Mouse (Mus musculus): ENCODE measurements around the gene Reep3.

- no peak for TF ChIP-seq CTCF (IDR thresholded peaks at IDR 0.05; ENCODE audit: borderline replicate concordance, control insufficient read depth, extremely low read depth, insufficient read depth, low read length, poor library complexity)
- no peak for TF ChIP-seq POLR2A (IDR thresholded peaks at IDR 0.05; ENCODE audit: control insufficient read depth, extremely low read depth, insufficient read depth, low read length, poor library complexity)
Measured at GRCm38 (mm10) chr10:67052429-67052828, 44.3 kb downstream of the Reep3 start.
